Mouse (Mus musculus) lung, embryonic 16.5 days (tissue): ENCODE measurements around the gene Ccr3. TPM values are rescaled to one million over a fixed set of nuclear protein-coding genes. Genes with fewer than 3 reads are reported as not detected.
"Not testable (repeated sequence)": the region's sequence is repeated elsewhere in the genome, so short reads cannot be mapped to it uniquely, and the experiment has no call there.

ENCODE experiments used
- ATAC-seq: fragments of 200-750 bp; cut with Nextera tagmentation; 2 replicates; pipeline ENCODE4 v1.8.0; 2017; ENCODE audit warnings: low read depth, mild to moderate bottlenecking, moderate library complexity
- H3K27ac ChIP-seq: fragments of 300-500 bp; sonication (generic); 2 replicates; pipeline ENCODE4 v1.5.1; 2014; ENCODE audit warnings: mild to moderate bottlenecking, control low read depth, low read length
- H3K27me3 ChIP-seq: fragments of 300-500 bp; sonication (generic); 2 replicates; pipeline ENCODE4 v1.6.1; 2014; ENCODE audit warnings: low read depth, low read length, mixed read lengths; ENCODE audit not compliant: control insufficient read depth, insufficient read depth
- H3K36me3 ChIP-seq: fragments of 300-500 bp; sonication (generic); 2 replicates; pipeline ENCODE4 v1.6.1; 2014; ENCODE audit warnings: low read length; ENCODE audit not compliant: control insufficient read depth, insufficient read depth
- H3K4me1 ChIP-seq: fragments of 300-500 bp; sonication (generic); replicated peaks from 2 replicates; pipeline ENCODE4 v1.6.1; 2014; ENCODE audit warnings: low read length, mixed read lengths; ENCODE audit not compliant: control insufficient read depth, insufficient read depth
- H3K4me2 ChIP-seq: fragments of 300-500 bp; sonication (generic); 2 replicates; pipeline ENCODE4 v1.6.1; 2014; ENCODE audit warnings: low read depth, low read length, control low read depth
- H3K4me3 ChIP-seq: fragments of 300-500 bp; sonication (generic); 2 replicates; pipeline ENCODE4 v1.5.1; 2014; ENCODE audit warnings: mild to moderate bottlenecking, low read length, control low read depth
- H3K9ac ChIP-seq: fragments of 300-500 bp; sonication (generic); 2 replicates; pipeline ENCODE4 v1.6.1; 2014; ENCODE audit warnings: low read length, control low read depth
- H3K9me3 ChIP-seq: fragments of 300-500 bp; sonication (generic); 2 replicates; pipeline ENCODE4 v1.6.1; 2016; ENCODE audit warnings: low read length; ENCODE audit not compliant: control insufficient read depth
- WGBS: fragments of 180-500 bp; shearing (Covaris S2); extraction: QIAGEN DNeasy Blood & Tissue Kit; methylation state at CpG from one replicate; pipeline ENCODE4 v1.1.7; 2014; 5-methylcytosine and 5-hydroxymethylcytosine counted together
- polyA plus RNA-seq: library from polyadenylated mRNA; unstranded; fragments of >200 nt; fragmentation: Nextera tagmentation; extraction: Ambion mirVana; gene quantifications from 2 replicates; pipeline ENCODE4 v1.2.1, GENCODE M21; 2015

The Ccr3 gene
- polyA plus RNA-seq, 1 experiment from 2014 or later: 0.08 TPM

GRCm38 (mm10) chr9:124066572-124067103 lies 44.9 kb downstream of the Ccr3 start:
- H3K4me3 ChIP-seq: no peak overlapping the region
- no peaks in the 10 kb centered on the region for H3K9me3 ChIP-seq
- H3K27me3 ChIP-seq: no peaks in the 10 kb centered on the region
- H3K4me2 ChIP-seq: no peak overlapping the region
- no peak overlapping the region for H3K27ac ChIP-seq
- no peak for ATAC-seq
- no peaks in the 10 kb centered on the region for H3K36me3 ChIP-seq
- H3K4me1 ChIP-seq: no peaks in the 10 kb centered on the region
- no peak overlapping the region for H3K9ac ChIP-seq

DNA sequence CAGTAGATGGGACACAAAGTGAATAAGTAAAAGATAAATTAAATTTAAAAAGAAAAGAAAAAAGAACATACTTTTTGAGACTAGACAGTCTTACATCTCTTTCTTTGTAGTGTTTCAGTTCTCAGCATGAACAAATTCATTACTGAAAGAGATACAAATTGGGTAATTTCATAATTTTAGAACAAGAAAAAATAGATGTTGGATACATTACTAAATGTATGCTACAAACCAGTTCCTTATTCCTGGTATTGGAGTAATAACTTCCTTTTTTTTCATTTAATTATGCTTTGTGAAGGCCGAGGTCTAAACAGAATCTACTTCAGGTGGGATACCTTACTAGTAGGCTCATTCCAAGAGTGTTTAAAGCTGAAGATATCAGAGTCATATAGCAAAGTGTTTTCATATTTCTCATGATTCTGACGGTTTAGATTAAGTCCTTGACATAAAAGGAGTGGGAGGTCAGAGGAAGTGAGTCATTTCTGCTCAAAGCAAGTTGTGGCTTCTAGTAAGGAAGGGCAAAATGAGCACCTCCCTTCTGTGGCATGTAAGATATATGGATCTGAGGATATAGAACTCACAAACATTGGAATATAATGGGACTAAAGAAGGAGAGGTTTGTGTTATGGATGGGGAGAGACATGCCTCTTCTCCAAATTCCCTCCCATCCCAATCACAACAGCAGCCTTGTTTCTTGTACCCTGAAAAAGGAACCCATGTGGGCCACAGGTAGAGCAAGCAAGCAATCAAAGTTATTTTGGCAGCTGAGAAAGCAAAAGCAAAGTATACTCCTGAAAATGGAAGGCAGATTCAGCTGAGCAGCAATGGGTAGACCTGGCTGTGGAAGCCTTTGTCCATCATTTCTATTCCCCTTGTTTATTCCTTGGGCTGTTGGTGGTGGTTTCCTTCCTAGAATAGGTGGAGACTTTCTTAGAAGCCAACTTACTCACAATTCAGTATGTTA lies 46.6 kb downstream of the Ccr3 start:
- H3K9me3 ChIP-seq: no peaks in the 10 kb centered on the region
- no peak overlapping the region for H3K4me2 ChIP-seq
- H3K9ac ChIP-seq: no peak overlapping the region
- no peaks in the 10 kb centered on the region for H3K27me3 ChIP-seq
- 39% methylated on average over 2 of the region's 2 CpGs for WGBS
- H3K4me3 ChIP-seq: no peak overlapping the region
- no peak for ATAC-seq
- H3K36me3 ChIP-seq: no peaks in the 10 kb centered on the region
- H3K4me1 ChIP-seq: no peaks in the 10 kb centered on the region
- H3K27ac ChIP-seq: no peak overlapping the region

GRCm38 (mm10) chr9:124071506-124071905 lies 49.7 kb downstream of the Ccr3 start:
- H3K4me2 ChIP-seq: no peak overlapping the region
- H3K4me3 ChIP-seq: no peak overlapping the region
- no peak overlapping the region for H3K27ac ChIP-seq
- WGBS: 85% methylated on average over 1 of the region's 1 CpGs
- H3K36me3 ChIP-seq: no peaks in the 10 kb centered on the region
- no peaks in the 10 kb centered on the region for H3K9me3 ChIP-seq
- H3K9ac ChIP-seq: no peak overlapping the region
- no peaks in the 10 kb centered on the region for H3K4me1 ChIP-seq
- no peaks in the 10 kb centered on the region for H3K27me3 ChIP-seq
- no peak for ATAC-seq

DNA sequence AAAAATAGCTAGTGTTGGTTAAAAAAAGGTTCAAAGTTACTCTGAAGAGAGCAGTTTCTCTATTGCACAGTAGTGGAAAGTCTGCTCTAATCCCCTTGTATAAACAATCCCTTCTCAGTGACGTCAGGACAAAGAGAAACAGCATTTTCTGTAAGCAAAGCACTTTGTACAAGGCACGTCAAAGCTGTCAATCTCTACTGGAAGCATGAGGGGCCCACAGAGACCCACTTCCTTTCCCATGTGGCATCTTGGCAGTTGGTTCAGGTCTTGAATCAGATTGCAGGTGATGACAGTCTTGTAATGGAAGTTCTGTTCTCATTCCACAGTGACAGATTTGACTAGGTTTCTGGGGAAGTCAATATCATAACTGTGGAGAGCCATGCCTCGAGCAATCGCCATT lies 58.0 kb downstream of the Ccr3 start:
- no peak overlapping the region for H3K4me3 ChIP-seq
- WGBS: 42% methylated on average over 4 of the region's 4 CpGs
- H3K27ac ChIP-seq: no peak overlapping the region

DNA sequence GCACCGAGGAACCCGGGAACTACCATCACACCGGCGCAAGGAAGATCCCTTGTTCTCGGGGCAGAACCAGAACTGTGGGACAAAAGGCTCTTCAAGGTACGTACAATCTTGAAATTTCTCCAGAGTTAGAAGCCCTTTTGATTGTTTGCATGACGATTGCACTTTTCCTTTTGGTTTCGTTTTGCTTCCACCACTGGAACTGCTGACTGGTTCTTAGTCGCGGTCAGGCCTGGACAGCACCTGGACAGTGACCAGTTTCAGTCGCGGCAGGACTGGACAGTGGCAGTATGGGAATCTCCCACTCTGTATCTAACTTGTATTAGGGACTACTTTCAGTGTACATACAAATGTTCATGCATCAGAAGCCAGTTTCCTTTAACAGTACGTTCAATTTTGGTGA lies 58.7 kb downstream of the Ccr3 start:
- not testable (repeated sequence) for H3K4me2 ChIP-seq, H3K9me3 ChIP-seq, H3K9ac ChIP-seq, H3K36me3 ChIP-seq, ATAC-seq, H3K4me1 ChIP-seq, H3K27me3 ChIP-seq, H3K4me3 ChIP-seq, H3K27ac ChIP-seq
- WGBS: 91% methylated on average over 12 of the region's 13 CpGs

More for the DNA sequence above, 58.0 kb downstream of the Ccr3 start:
- H3K9ac ChIP-seq: no peak overlapping the region
- no peaks in the 10 kb centered on the region for H3K27me3 ChIP-seq
- ATAC-seq: no peak
- no peak overlapping the region for H3K4me2 ChIP-seq
- no peaks in the 10 kb centered on the region for H3K4me1 ChIP-seq
- H3K36me3 ChIP-seq: no peaks in the 10 kb centered on the region
- H3K9me3 ChIP-seq: no peaks in the 10 kb centered on the region

Other genes starting within 250 kb of the Ccr3 start
- 0.43 and 0.75 TPM in 2 replicates for gene Cxcr6, start 215.5 kb upstream of the Ccr3 start, polyA plus RNA-seq
- gene Fyco1, start 170.1 kb upstream of the Ccr3 start, polyA plus RNA-seq: 14.2 and 15.5 TPM in 2 replicates
- 0.05 TPM in 1 of 2 replicates, not detected in the other for gene Xcr1, start 159.9 kb upstream of the Ccr3 start, polyA plus RNA-seq
- 4.0 and 4.5 TPM in 2 replicates for gene Ccr1, start 53.3 kb upstream of the Ccr3 start, polyA plus RNA-seq
- gene Ccr1l1, start 43.6 kb upstream of the Ccr3 start, polyA plus RNA-seq: not detected in 2 replicates
- 8.1 and 9.4 TPM in 2 replicates for gene Ccr2, start 80.0 kb downstream of the Ccr3 start, polyA plus RNA-seq
- 0.91 and 1.8 TPM in 2 replicates for gene Ccr5, start 99.6 kb downstream of the Ccr3 start, polyA plus RNA-seq